Comparison of ENCODE assay signal across 8 mouse cellular contexts in genomic region chr7:112400175-112400574, GRCm38 (mm10). TPM values are rescaled to one million over a fixed set of nuclear protein-coding genes. Genes with fewer than 3 reads are reported as not detected.
A peak's percentile ranks its signal among the peaks of the same experiment; 100 is the strongest.
DNase-seq lines count a peak whose midpoint lies in the region; ATAC-seq lines count a peak whose summit lies in the region.

No protein-coding gene starts in this region.

- peak; percentile 84 for DNase-seq in neural tube, embryonic 10.5 days (ENCODE audit: extremely low spot score, low spot score)
- peak; percentile 75 for DNase-seq in cerebellum, adult 8-10 months
- peak; percentile 84 for DNase-seq in forelimb bud, embryonic 11.5 days (ENCODE audit: low read depth, low spot score)
- peak; percentile 49 to 58 for DNase-seq in layer of hippocampus, postnatal 36 days
- peak; percentile 82 for DNase-seq in midbrain, embryonic 10.5 days (ENCODE audit: low spot score)
- DNase-seq in spleen, postnatal 4 days (ENCODE audit: low spot score in 2 of 2) = peak; percentile 20 to 72

- ATAC-seq in neural tube, embryonic 15.5 days (ENCODE audit: low FRiP score) = no peak
- ATAC-seq in hindbrain, embryonic 13.5 days (ENCODE audit: low FRiP score) = peak; percentile 39; the same call in 1 of the 2 replicates

- no peaks in the 10 kb centered on the region for H3K36me3 ChIP-seq in neural tube, embryonic 15.5 days
- H3K36me3 ChIP-seq in hindbrain, embryonic 13.5 days = no peaks in the 10 kb centered on the region
- no peaks in the 10 kb centered on the region for H3K36me3 ChIP-seq in midbrain, embryonic 10.5 days

- no peak overlapping the region for H3K4me3 ChIP-seq in neural tube, embryonic 15.5 days (replicated peaks)
- no peak overlapping the region for H3K4me3 ChIP-seq in hindbrain, embryonic 13.5 days
- no peak overlapping the region for H3K4me3 ChIP-seq in midbrain, embryonic 10.5 days

- no peaks in the 10 kb centered on the region for H3K27me3 ChIP-seq in neural tube, embryonic 15.5 days (replicated peaks)
- peaks cover 2% of the 10 kb centered on the region; the same call in 1 of the 2 replicates for H3K27me3 ChIP-seq in hindbrain, embryonic 13.5 days
- H3K27me3 ChIP-seq in midbrain, embryonic 10.5 days (ENCODE audit: low read depth, poor library complexity, severe bottlenecking) = peaks cover 11% of the 10 kb centered on the region; the same call in 1 of the 2 replicates

- no peaks in the 10 kb centered on the region for H3K4me1 ChIP-seq in neural tube, embryonic 15.5 days
- no peaks in the 10 kb centered on the region for H3K4me1 ChIP-seq in hindbrain, embryonic 13.5 days (replicated peaks)
- peaks cover 15% of the 10 kb centered on the region for H3K4me1 ChIP-seq in midbrain, embryonic 10.5 days

- H3K9me3 ChIP-seq in neural tube, embryonic 15.5 days (replicated peaks) = no peaks in the 10 kb centered on the region
- no peaks in the 10 kb centered on the region for H3K9me3 ChIP-seq in hindbrain, embryonic 13.5 days
- H3K9me3 ChIP-seq in midbrain, embryonic 10.5 days (replicated peaks) = no peaks in the 10 kb centered on the region

- no peak overlapping the region for H3K27ac ChIP-seq in neural tube, embryonic 15.5 days (replicated peaks)
- no peak overlapping the region for H3K27ac ChIP-seq in hindbrain, embryonic 13.5 days
- H3K27ac ChIP-seq in midbrain, embryonic 10.5 days (replicated peaks) = peak overlapping the region; percentile 53

- WGBS in neural tube, embryonic 15.5 days = 43% methylated on average over 6 of the region's 6 CpGs
- WGBS in hindbrain, embryonic 13.5 days = 54% methylated on average over 6 of the region's 6 CpGs
- 59% methylated on average over 6 of the region's 6 CpGs for WGBS in midbrain, embryonic 10.5 days

- H3K4me2 ChIP-seq in neural tube, embryonic 15.5 days = no peak overlapping the region
- no peak overlapping the region for H3K4me2 ChIP-seq in hindbrain, embryonic 13.5 days

- no peak overlapping the region for H3K9ac ChIP-seq in neural tube, embryonic 15.5 days (replicated peaks)
- no peak overlapping the region for H3K9ac ChIP-seq in hindbrain, embryonic 13.5 days

RNA-seq across cellular contexts. Expression of gene Parva, which starts 27.1 kb away (rescaled TPM):
- 23.7 and 33.5 TPM in 2 replicates for polyA plus RNA-seq in neural tube, embryonic 15.5 days (2015; fragmentation: Nextera tagmentation; extraction: Ambion mirVana)
- polyA plus RNA-seq in hindbrain, embryonic 13.5 days (2015; fragmentation: Nextera tagmentation; extraction: Ambion mirVana) = 30.8 and 31.0 TPM in 2 replicates
- 10 to 100 TPM; 49.3 to 50.9 TPM for total RNA-seq in layer of hippocampus, postnatal 36 days (2021)
- polyA plus RNA-seq in midbrain, embryonic 10.5 days (2016; fragmentation: Nextera tagmentation; extraction: Ambion mirVana) = 50.9 and 55.6 TPM in 2 replicates
